In the genomic region with DNA sequence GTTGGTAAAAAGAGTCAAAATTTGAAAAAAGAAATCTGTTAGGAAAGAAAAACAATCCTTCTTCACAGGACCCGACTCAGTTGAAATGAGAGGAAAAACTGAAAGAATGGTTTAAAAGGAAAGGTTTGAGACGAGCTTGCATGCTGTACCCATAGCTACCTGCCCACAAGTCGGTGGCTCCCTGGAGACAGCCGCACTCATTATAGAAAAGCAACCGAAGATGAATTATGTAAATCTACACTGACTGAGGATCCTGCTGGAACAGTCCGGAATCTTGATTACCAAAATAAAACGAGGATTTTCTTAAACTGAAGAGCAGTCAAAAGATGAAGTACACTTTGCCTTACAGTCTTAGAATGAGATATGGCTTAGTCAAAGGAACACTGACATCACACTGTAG, we compare ENCODE assay signal across 22 mouse cellular contexts. TPM values are rescaled to one million over a fixed set of nuclear protein-coding genes. Genes with fewer than 3 reads are reported as not detected.
A peak's percentile ranks its signal among the peaks of the same experiment; 100 is the strongest.
DNase-seq lines count a peak whose midpoint lies in the region; ATAC-seq and TF ChIP-seq lines count a peak whose summit lies in the region.
"Had no signal": no experiment of that assay in that cellular context is flagged by ENCODE, and none has a peak within 500 bp of the region (broad histone marks: within the 10 kb centered on the region; RNA-seq: fewer than 3 reads in every experiment).

No protein-coding gene starts in this region.

- H3K36me3 ChIP-seq in forebrain, postnatal 0 days (ENCODE audit: insufficient read depth) = no peaks in the 10 kb centered on the region
- no peaks in the 10 kb centered on the region for H3K36me3 ChIP-seq in forebrain, embryonic 11.5 days (ENCODE audit: control insufficient read depth, insufficient read depth, low read length)
- H3K36me3 ChIP-seq in midbrain, postnatal 0 days (ENCODE audit: insufficient read depth, low read length) = no peaks in the 10 kb centered on the region
- H3K36me3 ChIP-seq in midbrain, embryonic 10.5 days = no peaks in the 10 kb centered on the region
- H3K36me3 ChIP-seq: forebrain, embryonic 10.5 days; hindbrain, embryonic 12.5 days; hindbrain, embryonic 15.5 days had no signal

- H3K4me1 ChIP-seq in forebrain, postnatal 0 days (ENCODE audit: insufficient read depth) = no peaks in the 10 kb centered on the region
- no peaks in the 10 kb centered on the region for H3K4me1 ChIP-seq in forebrain, embryonic 11.5 days (replicated peaks; ENCODE audit: control insufficient read depth, insufficient read depth, low read length)
- no peaks in the 10 kb centered on the region for H3K4me1 ChIP-seq in midbrain, postnatal 0 days (ENCODE audit: insufficient read depth, low read length)
- H3K4me1 ChIP-seq in midbrain, embryonic 10.5 days = no peaks in the 10 kb centered on the region
- H3K4me1 ChIP-seq: forebrain, embryonic 10.5 days; hindbrain, embryonic 12.5 days; hindbrain, embryonic 15.5 days had no signal

- ATAC-seq in forebrain, postnatal 0 days = peak; percentile 58
- ATAC-seq in forebrain, embryonic 11.5 days (replicated peaks; ENCODE audit: low FRiP score) = no peak
- ATAC-seq in midbrain, postnatal 0 days (ENCODE audit: low FRiP score) = peak; percentile 68; the same call in 1 of the 2 replicates
- ATAC-seq: activated CD4-positive, CD25-positive, alpha-beta regulatory T cell, adult 4 months; forebrain, embryonic 14.5 days had no signal

- H3K4me3 ChIP-seq in forebrain, postnatal 0 days (ENCODE audit: low read depth, low read length) = no peak overlapping the region
- H3K4me3 ChIP-seq in forebrain, embryonic 11.5 days (ENCODE audit: low read depth, low read length) = no peak overlapping the region
- no peak overlapping the region for H3K4me3 ChIP-seq in midbrain, postnatal 0 days (ENCODE audit: low read depth, low read length)
- no peak overlapping the region for H3K4me3 ChIP-seq in midbrain, embryonic 10.5 days
- H3K4me3 ChIP-seq: forebrain, embryonic 10.5 days; gastrocnemius, adult 2 months; hindbrain, embryonic 12.5 days; hindbrain, embryonic 15.5 days had no signal

- H3K27ac ChIP-seq in forebrain, postnatal 0 days (ENCODE audit: low read depth, low read length) = no peak overlapping the region
- no peak overlapping the region for H3K27ac ChIP-seq in forebrain, embryonic 11.5 days (ENCODE audit: low read depth, low read length)
- H3K27ac ChIP-seq in midbrain, postnatal 0 days (ENCODE audit: low read depth, low read length) = no peak overlapping the region
- H3K27ac ChIP-seq in midbrain, embryonic 10.5 days (replicated peaks) = no peak overlapping the region
- H3K27ac ChIP-seq: forebrain, embryonic 10.5 days; gastrocnemius, adult 2 months; hindbrain, embryonic 12.5 days; hindbrain, embryonic 15.5 days had no signal

- H3K9me3 ChIP-seq in forebrain, postnatal 0 days (ENCODE audit: low read length) = no peaks in the 10 kb centered on the region
- H3K9me3 ChIP-seq in forebrain, embryonic 11.5 days (ENCODE audit: control insufficient read depth, low read length) = no peaks in the 10 kb centered on the region
- H3K9me3 ChIP-seq in midbrain, postnatal 0 days (ENCODE audit: low read length) = no peaks in the 10 kb centered on the region
- 0 out of 2 replicates have a peak, but pooled peaks cover 3% of the 10 kb centered on the region for H3K9me3 ChIP-seq in midbrain, embryonic 10.5 days (replicated peaks)
- H3K9me3 ChIP-seq: hindbrain, embryonic 12.5 days; hindbrain, embryonic 15.5 days had no signal

- no peaks in the 10 kb centered on the region for H3K27me3 ChIP-seq in forebrain, postnatal 0 days (ENCODE audit: insufficient read depth, low read length)
- H3K27me3 ChIP-seq in forebrain, embryonic 11.5 days (ENCODE audit: control insufficient read depth, insufficient read depth, low read length) = no peaks in the 10 kb centered on the region
- no peaks in the 10 kb centered on the region for H3K27me3 ChIP-seq in midbrain, postnatal 0 days (ENCODE audit: insufficient read depth, low read length)
- H3K27me3 ChIP-seq in midbrain, embryonic 10.5 days (ENCODE audit: low read depth, poor library complexity, severe bottlenecking) = no peaks in the 10 kb centered on the region
- H3K27me3 ChIP-seq: hindbrain, embryonic 12.5 days; hindbrain, embryonic 15.5 days had no signal

- intact Hi-C loops in left cerebral cortex, postnatal 14 days (cut with DNase I) = no loop called here
- intact Hi-C loops in left cerebral cortex, postnatal 4 days (cut with DNase I) = no loop called here

- no peak overlapping the region for H3K9ac ChIP-seq in forebrain, postnatal 0 days
- H3K9ac ChIP-seq in forebrain, embryonic 11.5 days (ENCODE audit: low read length) = no peak overlapping the region
- no peak overlapping the region for H3K9ac ChIP-seq in midbrain, postnatal 0 days (replicated peaks; ENCODE audit: low read length, poor library complexity, severe bottlenecking)
- H3K9ac ChIP-seq: hindbrain, embryonic 12.5 days; hindbrain, embryonic 15.5 days had no signal

- WGBS in forebrain, postnatal 0 days = 77% methylated on average over 7 of the region's 7 CpGs
- WGBS in forebrain, embryonic 11.5 days = 87% methylated on average over 7 of the region's 7 CpGs
- WGBS in midbrain, postnatal 0 days = 60% methylated on average over 7 of the region's 7 CpGs
- 89% methylated on average over 7 of the region's 7 CpGs for WGBS in midbrain, embryonic 10.5 days

- DNase-seq in forebrain, postnatal 0 days = no peak
- DNase-seq in forebrain, embryonic 11.5 days (ENCODE audit: low spot score) = no peak
- DNase-seq in left cerebral cortex, postnatal 14 days (ENCODE audit: low spot score in 2 of 2) = peak; percentile 42 to 79
- DNase-seq in left cerebral cortex, postnatal 4 days = no peak
- DNase-seq in midbrain, postnatal 0 days (ENCODE audit: low spot score) = no peak
- no peak for DNase-seq in midbrain, embryonic 10.5 days (ENCODE audit: low spot score)
- DNase-seq in right cerebral cortex, postnatal 10 days (ENCODE audit: low spot score in 2 of 2) = peak; percentile 47 to 60
- DNase-seq in right cerebral cortex, postnatal 14 days = no peak
- DNase-seq: adrenal gland, adult 8-10 months; adrenal gland, postnatal 25 days; cerebellum, adult 18-20 months; cerebellum, adult 9-10 months; cerebellum, postnatal 14 days; gastrocnemius, adult 2 months; gastrocnemius, postnatal 14 days; heart, adult 11 months had no signal

- H3K4me2 ChIP-seq in forebrain, postnatal 0 days (ENCODE audit: low read depth) = no peak overlapping the region
- no peak overlapping the region for H3K4me2 ChIP-seq in forebrain, embryonic 11.5 days (ENCODE audit: low read depth, low read length, severe bottlenecking)
- H3K4me2 ChIP-seq in midbrain, postnatal 0 days (ENCODE audit: low read depth, low read length, poor library complexity, severe bottlenecking) = no peak overlapping the region
- H3K4me2 ChIP-seq: heart, embryonic 11.5 days; hindbrain, embryonic 12.5 days; hindbrain, embryonic 15.5 days had no signal

- TF ChIP-seq CTCF in forebrain, postnatal 0 days (IDR thresholded peaks at IDR 0.05; ENCODE audit: low read depth) = no peak
- no peak for TF ChIP-seq CTCF in midbrain, postnatal 0 days (IDR thresholded peaks at IDR 0.05)

RNA-seq across cellular contexts. Expression of gene Skil, which starts 26.4 kb away (rescaled TPM):
- 46.2 and 51.3 TPM in 2 replicates for total RNA-seq in forebrain, postnatal 0 days (2014; rRNA removed)
- polyA plus RNA-seq in forebrain, postnatal 0 days (2015; fragmentation: Nextera tagmentation; extraction: Ambion mirVana) = 17.2 and 22.7 TPM in 2 replicates
- polyA plus RNA-seq in forebrain, embryonic 11.5 days (2014; fragmentation: Nextera tagmentation; extraction: Ambion mirVana) = 31.6 and 33.5 TPM in 2 replicates
- total RNA-seq in left cerebral cortex, postnatal 14 days (2021) = 10 to 100 TPM; 63.1 to 64.6 TPM
- 10 to 100 TPM; 51.4 to 52.7 TPM for total RNA-seq in left cerebral cortex, postnatal 4 days (2021)
- total RNA-seq in midbrain, postnatal 0 days (2014; rRNA removed) = 39.4 and 46.8 TPM in 2 replicates
- polyA plus RNA-seq in midbrain, postnatal 0 days (2015; fragmentation: Nextera tagmentation; extraction: Ambion mirVana) = 24.7 and 28.5 TPM in 2 replicates
- 30.6 and 39.9 TPM in 2 replicates for polyA plus RNA-seq in midbrain, embryonic 10.5 days (2016; fragmentation: Nextera tagmentation; extraction: Ambion mirVana)

Comparison
In these comparisons a context has a peak if more than half of its experiments do, and no peak if none do; other contexts are left out.
1. DNase-seq: peak in left cerebral cortex, postnatal 14 days (2 of 2) and right cerebral cortex, postnatal 10 days (2 of 2); none in forebrain, postnatal 0 days (single experiment), forebrain, embryonic 11.5 days (single experiment), left cerebral cortex, postnatal 4 days (single experiment), midbrain, postnatal 0 days (single experiment), midbrain, embryonic 10.5 days (single experiment) and right cerebral cortex, postnatal 14 days (single experiment).